Mouse (Mus musculus) inflammation-experienced regulatory T-cells, adult 6 months (primary cell): ENCODE data around the gene Hspa12b. TPM values are rescaled to one million over a fixed set of nuclear protein-coding genes. Genes with fewer than 3 reads are reported as not detected.

Source experiments
- ATAC-seq: one replicate; pipeline ENCODE4 v1.8.0; 2017
- polyA plus RNA-seq, 3 experiments: library from polyadenylated mRNA; unstranded; fragments of 100-300 nt; shearing (Covaris generic); gene quantifications; one replicate each; pipeline ENCODE4 v1.2.1; 2017

The Hspa12b gene
- polyA plus RNA-seq, 3 experiments from 2014 or later = 0.10 to 0.40 TPM; not detected in 1

GRCm38 (mm10) chr2:131129836-131130235, 2.8 kb downstream of the Hspa12b start:
- ATAC-seq = no peak

GRCm38 (mm10) chr2:131130849-131131248, 3.8 kb downstream of the Hspa12b start:
- no peak for ATAC-seq

DNA sequence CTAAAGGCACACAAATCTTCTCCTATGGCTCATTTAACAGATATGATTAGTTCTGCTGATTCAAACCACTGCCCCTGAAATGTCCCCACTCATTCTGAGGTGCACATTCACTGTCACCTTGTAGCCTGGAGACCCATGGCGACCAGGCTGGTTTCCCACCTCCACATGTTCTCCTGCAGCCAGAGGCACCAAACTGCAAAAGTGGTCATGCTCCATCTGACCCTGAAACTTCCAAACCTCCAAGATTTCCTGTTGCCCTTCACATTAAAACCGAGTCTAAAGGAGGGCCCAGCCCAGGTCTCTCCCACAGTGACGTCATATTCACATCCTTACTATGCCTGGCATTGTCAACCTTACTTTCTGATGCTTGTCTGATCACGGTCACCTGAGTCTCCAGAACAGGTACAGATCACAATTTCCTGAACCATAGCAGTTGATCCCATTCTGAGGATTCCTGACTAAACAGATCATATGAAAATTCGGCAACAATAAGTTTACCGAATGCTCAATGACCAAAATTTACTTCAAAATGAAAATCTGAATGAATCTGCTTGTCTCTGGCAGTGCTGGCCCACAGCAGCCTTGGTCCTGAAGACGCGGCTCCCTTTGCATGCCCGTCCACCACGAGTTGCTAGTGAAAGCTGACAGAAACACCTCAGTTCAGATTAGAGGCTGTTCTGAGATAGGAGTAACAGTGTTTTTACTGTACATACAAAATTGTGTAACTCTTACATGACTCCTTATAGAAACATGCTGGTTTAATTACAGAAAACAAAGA, 5.2 kb downstream of the Hspa12b start:
- ATAC-seq = no peak

GRCm38 (mm10) chr2:131132930-131133547, 6.0 kb downstream of the Hspa12b start, which contains the start of gene Gm11037:
TSS of gene Gm11037 (plus strand) at chr2:131133497.
- ATAC-seq = no peak

- ATAC-seq = no peak
Measured at GRCm38 (mm10) chr2:131134381-131134780, 7.3 kb downstream of the Hspa12b start.

DNA sequence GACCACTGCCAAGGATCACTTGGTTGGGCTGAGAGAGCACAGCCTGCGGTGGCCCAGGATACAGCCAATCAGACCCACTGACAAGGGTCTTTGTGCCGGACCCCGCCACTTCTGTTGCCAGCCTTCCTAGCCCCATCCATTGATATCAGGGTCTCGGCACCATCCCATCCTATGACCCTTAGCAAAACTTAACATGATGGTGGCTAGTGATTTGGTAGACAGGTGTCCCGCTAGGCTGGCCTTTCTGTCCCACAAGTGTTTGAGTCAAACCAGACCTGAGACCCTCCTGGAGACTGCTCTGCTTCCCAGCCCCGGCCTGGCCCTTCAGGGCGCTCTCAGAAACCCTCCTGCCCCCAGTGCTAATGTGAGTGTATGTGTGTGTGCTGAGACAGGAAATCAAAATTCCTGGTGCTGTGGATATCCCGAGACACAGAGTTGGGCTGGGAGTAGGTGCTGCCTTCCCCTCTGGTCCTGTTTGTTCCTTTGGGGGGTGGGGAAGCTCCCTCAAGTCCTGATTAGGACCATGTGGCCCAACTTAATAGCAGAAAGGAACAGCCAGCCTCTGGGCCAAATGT, 7.8 kb downstream of the Hspa12b start:
- ATAC-seq = no peak

- ATAC-seq = no peak
Measured at GRCm38 (mm10) chr2:131135521-131136139, 8.6 kb downstream of the Hspa12b start.

- no peak for ATAC-seq
Measured at GRCm38 (mm10) chr2:131138296-131138695, 11.2 kb downstream of the Hspa12b start.

DNA sequence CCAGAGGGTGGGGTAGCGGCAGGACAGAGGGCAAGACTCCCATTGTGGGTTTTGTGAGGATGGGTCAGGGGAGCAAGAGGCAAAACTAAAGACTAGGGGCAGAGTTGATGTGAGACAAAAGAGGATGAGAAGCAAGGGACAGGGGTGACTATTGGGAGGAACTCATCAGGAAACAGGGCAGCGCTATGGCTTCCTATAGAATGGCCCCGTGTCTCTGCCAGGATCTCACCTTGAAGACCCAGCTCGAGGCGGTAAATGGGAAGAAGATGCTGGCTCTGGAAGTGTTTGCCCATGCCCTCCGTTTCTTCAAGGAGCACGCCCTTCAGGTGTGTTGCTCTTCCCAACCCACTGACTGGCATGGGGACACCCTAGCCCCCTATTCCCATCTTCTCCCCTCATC, 11.7 kb downstream of the Hspa12b start:
- no peak for ATAC-seq

DNA sequence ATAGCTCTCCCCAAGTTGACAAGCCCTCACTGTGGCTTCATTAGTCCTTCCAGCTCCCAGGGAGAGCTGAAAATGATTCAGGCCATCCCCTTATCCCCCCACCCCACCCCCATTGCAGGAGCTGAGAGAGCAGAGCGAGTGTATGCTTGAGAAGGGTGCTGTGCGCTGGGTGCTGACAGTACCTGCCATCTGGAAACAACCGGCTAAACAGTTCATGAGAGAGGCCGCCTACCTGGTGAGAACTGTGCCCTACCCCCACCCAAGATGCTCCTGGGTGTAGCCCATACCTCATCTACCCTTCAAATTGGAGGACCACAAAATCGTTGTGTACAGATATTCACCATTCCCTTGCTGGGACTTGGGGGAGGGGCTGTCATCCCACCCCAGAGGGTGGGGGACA, 12.2 kb downstream of the Hspa12b start:
- no peak for ATAC-seq

DNA sequence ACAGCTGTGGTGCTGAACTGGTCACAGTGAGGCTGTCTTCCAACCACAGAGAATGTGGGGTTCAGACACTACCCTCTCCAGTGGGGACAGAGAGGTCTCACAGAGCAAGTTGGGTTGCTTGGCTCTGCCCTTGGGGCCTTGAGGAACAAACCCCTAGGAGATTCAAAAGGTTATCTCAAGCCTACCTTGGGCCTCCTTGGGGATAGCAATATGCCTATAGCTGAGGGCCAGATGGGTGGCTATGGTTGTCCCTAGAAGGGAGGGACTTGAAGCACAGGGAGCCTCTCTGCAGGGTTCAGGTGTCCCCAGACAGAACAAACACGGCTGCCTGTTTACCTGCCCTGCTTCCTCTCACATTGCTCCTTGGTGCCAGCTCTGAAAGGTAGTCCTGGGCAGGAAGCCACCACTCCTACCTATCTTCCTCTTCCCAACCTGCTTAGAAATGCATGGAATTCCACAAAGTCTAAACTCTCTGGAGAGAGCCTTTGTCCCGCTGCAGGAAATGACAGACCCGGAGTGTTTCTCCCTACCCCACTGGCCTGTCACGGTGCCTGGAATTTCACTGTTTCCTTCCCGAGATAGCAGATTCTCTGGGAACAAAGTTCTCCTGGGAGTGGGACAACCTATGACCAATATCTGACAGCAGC, 12.9 kb downstream of the Hspa12b start:
- ATAC-seq = no peak

- no peak for ATAC-seq
Measured at GRCm38 (mm10) chr2:131140533-131140905, 13.4 kb downstream of the Hspa12b start.

DNA sequence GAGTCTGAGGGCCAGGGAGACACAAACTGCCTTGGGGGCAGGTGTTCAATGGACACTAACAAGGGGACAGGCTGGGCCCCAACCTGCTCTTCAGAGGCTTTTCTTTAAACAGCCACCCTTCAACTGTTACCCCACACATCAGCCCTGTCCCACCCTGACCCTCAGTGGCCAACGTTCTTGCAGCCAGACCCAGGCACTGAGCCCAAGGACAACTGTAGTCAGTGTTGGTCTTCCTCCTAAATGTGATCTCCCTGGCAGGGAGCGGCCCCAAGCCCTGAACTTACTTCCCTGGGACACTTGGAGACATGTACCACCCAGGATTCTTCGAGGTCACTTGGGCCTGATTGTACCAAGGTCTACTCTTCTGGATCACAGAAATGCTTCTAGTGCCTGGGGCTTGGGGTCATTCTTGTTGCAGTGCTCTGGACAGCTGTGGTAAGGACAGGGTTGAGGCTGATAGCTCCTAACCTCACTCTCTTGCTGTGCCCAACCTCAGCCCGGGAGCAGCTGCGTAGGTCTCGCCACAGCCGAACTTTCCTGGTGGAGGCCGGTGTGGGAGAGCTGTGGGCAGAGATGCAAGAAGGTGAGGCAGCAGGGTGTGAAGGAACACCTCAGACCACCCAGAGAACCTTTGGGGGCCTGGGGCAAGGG, 14.4 kb downstream of the Hspa12b start:
- ATAC-seq = no peak

DNA sequence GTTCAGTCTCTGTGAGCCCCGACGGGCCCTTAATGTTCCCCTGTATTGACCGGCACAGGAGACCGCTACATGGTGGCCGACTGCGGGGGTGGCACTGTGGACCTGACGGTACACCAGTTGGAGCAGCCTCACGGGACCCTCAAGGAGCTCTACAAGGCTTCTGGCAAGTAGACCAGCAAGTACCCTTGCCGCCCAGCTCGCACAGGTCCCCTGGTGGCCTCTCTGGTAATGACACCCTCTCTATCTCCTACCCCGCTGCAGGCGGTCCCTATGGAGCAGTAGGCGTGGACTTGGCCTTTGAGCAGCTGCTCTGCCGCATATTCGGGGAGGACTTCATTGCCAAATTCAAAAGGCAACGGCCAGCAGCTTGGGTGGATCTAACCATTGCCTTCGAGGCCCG, 15.5 kb downstream of the Hspa12b start:
- ATAC-seq = peak; percentile 52

- ATAC-seq = no peak
Measured at GRCm38 (mm10) chr2:131143007-131143780, 16.1 kb downstream of the Hspa12b start.

DNA sequence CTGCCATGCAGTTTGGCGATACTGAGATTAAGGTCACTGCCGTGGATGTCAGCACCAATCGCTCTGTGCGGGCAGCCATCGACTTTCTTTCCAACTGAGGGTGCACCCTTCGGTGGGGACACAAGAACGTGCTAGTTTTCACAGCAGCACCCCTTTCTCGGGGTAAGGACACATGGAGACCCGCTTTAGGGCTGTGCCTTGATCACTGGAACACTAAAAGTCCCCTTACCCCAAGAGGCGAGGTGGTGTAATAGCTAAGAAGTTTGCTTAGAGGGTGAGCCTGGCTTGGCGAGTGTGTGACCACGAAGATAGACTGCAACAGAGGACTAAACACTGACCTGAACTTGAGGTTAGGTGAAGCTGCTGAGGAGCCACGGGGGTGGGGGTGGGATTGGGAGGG, 18.0 kb downstream of the Hspa12b start:
- no peak for ATAC-seq

DNA sequence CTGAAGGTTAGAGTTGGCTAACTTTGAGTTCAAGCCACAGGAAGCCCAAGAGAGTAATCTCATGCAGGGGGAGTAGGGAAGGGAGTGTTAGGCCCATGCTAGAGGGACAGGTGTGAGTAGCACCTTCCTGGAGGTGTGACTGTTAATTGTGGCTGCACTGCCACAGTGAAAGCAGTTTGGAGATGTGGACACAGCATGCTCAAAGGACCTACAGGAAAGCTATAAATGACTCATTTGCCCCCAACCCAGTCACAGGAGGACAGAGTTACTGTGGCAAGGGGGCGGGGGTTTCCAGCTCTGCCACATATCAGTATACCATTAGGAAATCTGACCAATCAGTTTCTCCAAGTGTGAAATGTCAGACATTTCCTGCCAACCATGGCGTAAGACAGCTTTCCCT, 18.5 kb downstream of the Hspa12b start:
- ATAC-seq = no peak

- no peak for ATAC-seq
Measured at GRCm38 (mm10) chr2:131146193-131147042, 19.3 kb downstream of the Hspa12b start.

GRCm38 (mm10) chr2:131147043-131147365, 19.9 kb downstream of the Hspa12b start:
- no peak for ATAC-seq

DNA sequence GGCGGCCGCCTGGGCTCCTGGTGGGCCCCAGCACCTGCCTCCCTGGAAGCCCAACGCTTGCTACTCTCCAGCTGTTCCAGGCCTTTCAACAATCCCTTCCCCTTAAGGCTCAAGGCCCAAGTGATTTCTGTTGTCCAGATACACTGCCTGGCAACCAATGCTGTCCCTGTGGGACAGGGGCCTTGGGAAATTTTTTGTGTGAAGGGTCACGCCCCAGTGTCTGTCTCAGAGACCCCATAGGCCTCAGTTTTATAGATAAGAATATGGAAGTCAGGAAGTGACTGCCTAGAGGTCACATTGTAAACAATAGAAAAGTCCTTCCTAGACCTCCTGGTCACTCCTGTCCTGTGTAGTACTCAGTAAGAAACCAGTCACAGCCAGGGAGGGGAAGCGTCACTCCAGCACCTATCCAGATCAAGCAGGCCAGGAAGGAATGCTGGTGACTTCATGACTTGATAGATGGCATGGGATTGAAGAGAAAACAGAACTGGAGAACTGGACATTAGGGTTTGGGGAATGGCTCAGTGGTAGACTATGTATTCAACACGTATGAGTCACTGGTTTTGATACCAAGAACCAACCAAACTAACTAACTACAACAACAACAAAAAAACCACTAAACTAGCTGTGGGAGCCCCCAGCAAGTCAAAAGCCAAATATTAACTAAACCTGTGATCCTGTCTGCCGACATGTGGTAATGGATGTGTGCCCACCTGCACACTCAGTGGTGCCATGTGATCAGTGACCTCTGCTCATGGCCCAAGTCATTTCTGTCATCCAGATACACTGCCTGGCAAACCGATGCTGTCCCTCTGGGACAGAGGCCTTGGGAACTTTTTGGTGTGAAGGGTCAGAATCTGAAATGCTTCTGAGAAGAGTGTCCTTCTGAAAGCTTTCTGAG, 21.5 kb downstream of the Hspa12b start:
- no peak for ATAC-seq
